Mouse (Mus musculus) midbrain, embryonic 13.5 days (tissue): ENCODE data around the gene Pdf. TPM values are rescaled to one million over a fixed set of nuclear protein-coding genes. Genes with fewer than 3 reads are reported as not detected.

Experiments used
- ATAC-seq: fragments of 200-750 bp; cut with Nextera tagmentation; 2 replicates; pipeline ENCODE4 v1.8.0; 2017; ENCODE audit warnings: mild to moderate bottlenecking, moderate TSS enrichment, moderate library complexity
- H3K27ac ChIP-seq: fragments of 300-500 bp; sonication (generic); 2 replicates; pipeline ENCODE4 v1.5.1; 2015; ENCODE audit warnings: inconsistent platforms, mild to moderate bottlenecking, moderate library complexity
- H3K27me3 ChIP-seq: fragments of 300-500 bp; sonication (generic); 2 replicates; pipeline ENCODE4 v1.6.1; 2015; ENCODE audit warnings: mild to moderate bottlenecking, inconsistent platforms
- H3K36me3 ChIP-seq: fragments of 300-500 bp; sonication (generic); 2 replicates; pipeline ENCODE4 v1.6.1; 2015; ENCODE audit warnings: mild to moderate bottlenecking, inconsistent platforms
- H3K4me1 ChIP-seq: fragments of 300-500 bp; sonication (generic); replicated peaks from 2 replicates; pipeline ENCODE4 v1.6.1; 2015; ENCODE audit warnings: inconsistent platforms
- H3K4me2 ChIP-seq: fragments of 300-500 bp; sonication (generic); replicated peaks from 2 replicates; pipeline ENCODE4 v1.6.1; 2015; ENCODE audit warnings: moderate library complexity, mild to moderate bottlenecking, inconsistent platforms
- H3K4me3 ChIP-seq: fragments of 300-500 bp; sonication (generic); replicated peaks from 2 replicates; pipeline ENCODE4 v1.5.1; 2015; ENCODE audit warnings: mild to moderate bottlenecking, inconsistent platforms
- H3K9ac ChIP-seq: fragments of 300-500 bp; sonication (generic); replicated peaks from 2 replicates; pipeline ENCODE4 v1.6.1; 2015; ENCODE audit warnings: mild to moderate bottlenecking, inconsistent platforms
- H3K9me3 ChIP-seq: fragments of 300-500 bp; sonication (generic); 2 replicates; pipeline ENCODE4 v1.6.1; 2016; ENCODE audit warnings: mild to moderate bottlenecking, inconsistent platforms
- WGBS: fragments of 180-500 bp; shearing (Covaris S2); methylation state at CpG from one replicate; pipeline ENCODE4 v1.1.7; 2015; 5-methylcytosine and 5-hydroxymethylcytosine counted together
- polyA plus RNA-seq: library from polyadenylated mRNA; unstranded; fragments of >200 nt; fragmentation: Nextera tagmentation; extraction: Ambion mirVana; gene quantifications from 2 replicates; pipeline ENCODE4 v1.2.1, GENCODE M21; 2015

The Pdf gene
- polyA plus RNA-seq, 1 experiment from 2014 or later: 36.8 TPM

- WGBS: 73% methylated on average over 17 of the region's 17 CpGs
- ATAC-seq: no peak
- Histone ChIP-seq H3K4me1 (no peaks in the 10 kb centered on the region), H3K27ac (no peak within 1 kb of the TSS), H3K27me3 (no peaks in the 10 kb centered on the region), H3K4me3 (no peak within 1 kb of the TSS), H3K9ac (no peak within 1 kb of the TSS), H3K9me3 (no peaks in the 10 kb centered on the region), H3K4me2 (no peak within 1 kb of the TSS), H3K36me3 (peaks cover 21% of the 10 kb centered on the region)
Measured at GRCm38 (mm10) chr8:107065511-107066496, 17.4 kb upstream of the Pdf start, which contains the start of gene Tmed6. Tmed6 (minus strand) TSS chr8:107065644.

- H3K4me1 ChIP-seq: peaks cover 9% of the 10 kb centered on the region
- H3K4me2 ChIP-seq: no peak overlapping the region
- 87% methylated on average over 1 of the region's 1 CpGs for WGBS
- no peak overlapping the region for H3K4me3 ChIP-seq
- no peak for ATAC-seq
- no peak overlapping the region for H3K27ac ChIP-seq
- no peaks in the 10 kb centered on the region for H3K9me3 ChIP-seq
- H3K27me3 ChIP-seq: no peaks in the 10 kb centered on the region
- peaks cover 21% of the 10 kb centered on the region for H3K36me3 ChIP-seq
- H3K9ac ChIP-seq: no peak overlapping the region
Measured at GRCm38 (mm10) chr8:107062613-107063012, 14.2 kb upstream of the Pdf start.

DNA sequence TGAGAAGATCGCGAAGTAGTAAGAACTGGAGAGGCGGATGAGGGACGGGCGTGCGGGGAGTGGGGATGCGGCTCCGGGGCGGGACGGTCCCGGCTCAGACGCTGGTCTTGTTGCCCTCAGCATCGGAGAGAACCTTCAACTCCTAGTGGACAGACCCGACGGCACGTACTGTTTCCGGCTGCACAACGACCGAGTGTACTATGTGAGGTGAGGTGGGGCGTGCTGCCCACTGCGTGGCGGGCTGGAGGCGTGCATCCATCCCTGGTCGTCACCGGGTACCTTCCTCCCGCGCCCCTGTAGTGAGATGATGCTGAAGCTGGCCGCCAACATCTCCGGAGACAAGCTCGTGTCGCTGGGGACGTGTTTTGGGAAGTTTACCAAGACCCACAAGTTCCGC, 8.6 kb upstream of the Pdf start:
- H3K9me3 ChIP-seq: no peaks in the 10 kb centered on the region
- peaks cover 49% of the 10 kb centered on the region for H3K36me3 ChIP-seq
- H3K27ac ChIP-seq: 0 out of 2 replicates have a peak overlapping the region, but pooled peaks have one; percentile 25
- ATAC-seq: peak; percentile 87
- H3K4me1 ChIP-seq: peaks cover 29% of the 10 kb centered on the region
- H3K4me2 ChIP-seq: peak overlapping the region; percentile 98
- peak overlapping the region; percentile 78 for H3K9ac ChIP-seq
- WGBS: under 1% methylated on average over 33 of the region's 33 CpGs
- no peaks in the 10 kb centered on the region for H3K27me3 ChIP-seq
- H3K4me3 ChIP-seq: peak overlapping the region; percentile 71

- peak; percentile 97 for ATAC-seq
- peaks cover 55% of the 10 kb centered on the region for H3K36me3 ChIP-seq
- H3K27me3 ChIP-seq: no peaks in the 10 kb centered on the region
- peak within 1 kb of the TSS; percentile 90 for H3K9ac ChIP-seq
- peak within 1 kb of the TSS; percentile 98 for H3K4me2 ChIP-seq
- under 1% methylated on average over 88 of the region's 88 CpGs for WGBS
- peak within 1 kb of the TSS; percentile 71 for H3K4me3 ChIP-seq
- no peaks in the 10 kb centered on the region for H3K9me3 ChIP-seq
- H3K4me1 ChIP-seq: peaks cover 29% of the 10 kb centered on the region
- H3K27ac ChIP-seq: peak within 1 kb of the TSS; percentile 84
Measured at GRCm38 (mm10) chr8:107056076-107056972, 7.9 kb upstream of the Pdf start, which contains the start of the genes Cog8 and Nip7. Cog8 (minus strand) TSS chr8:107056689. Nip7 (plus strand) TSS chr8:107056877.

GRCm38 (mm10) chr8:107052046-107052445, 3.6 kb upstream of the Pdf start:
- no peak for ATAC-seq
- Histone ChIP-seq H3K4me2 (no peak overlapping the region), H3K27me3 (no peaks in the 10 kb centered on the region), H3K27ac (no peak overlapping the region), H3K9me3 (no peaks in the 10 kb centered on the region), H3K9ac (no peak overlapping the region), H3K36me3 (peaks cover 58% of the 10 kb centered on the region), H3K4me3 (no peak overlapping the region), H3K4me1 (peaks cover 36% of the 10 kb centered on the region)
- 96% methylated on average over 8 of the region's 8 CpGs for WGBS

GRCm38 (mm10) chr8:107049480-107049879, 1.1 kb upstream of the Pdf start:
- H3K27ac ChIP-seq: no peak overlapping the region

GRCm38 (mm10) chr8:107046976-107047375, 1.4 kb downstream of the Pdf start:
- Histone ChIP-seq H3K4me3 (no peak overlapping the region), H3K4me2 (no peak overlapping the region; the same call in 1 of the 2 replicates), H3K9ac (no peak overlapping the region), H3K4me1 (peaks cover 24% of the 10 kb centered on the region), H3K27ac (no peak overlapping the region), H3K27me3 (no peaks in the 10 kb centered on the region), H3K9me3 (no peaks in the 10 kb centered on the region), H3K36me3 (peaks cover 81% of the 10 kb centered on the region)
- WGBS: 91% methylated on average over 5 of the region's 5 CpGs
- ATAC-seq: no peak

More at GRCm38 (mm10) chr8:107049480-107049879, 1.1 kb upstream of the Pdf start:
- peaks cover 81% of the 10 kb centered on the region for H3K36me3 ChIP-seq
- no peak overlapping the region for H3K9ac ChIP-seq
- ATAC-seq: no peak
- peak overlapping the region; percentile 79 for H3K4me3 ChIP-seq
- peak overlapping the region; percentile 78 for H3K4me2 ChIP-seq
- H3K9me3 ChIP-seq: no peaks in the 10 kb centered on the region
- H3K27me3 ChIP-seq: no peaks in the 10 kb centered on the region
- 97% methylated on average over 4 of the region's 4 CpGs for WGBS
- peaks cover 24% of the 10 kb centered on the region for H3K4me1 ChIP-seq

DNA sequence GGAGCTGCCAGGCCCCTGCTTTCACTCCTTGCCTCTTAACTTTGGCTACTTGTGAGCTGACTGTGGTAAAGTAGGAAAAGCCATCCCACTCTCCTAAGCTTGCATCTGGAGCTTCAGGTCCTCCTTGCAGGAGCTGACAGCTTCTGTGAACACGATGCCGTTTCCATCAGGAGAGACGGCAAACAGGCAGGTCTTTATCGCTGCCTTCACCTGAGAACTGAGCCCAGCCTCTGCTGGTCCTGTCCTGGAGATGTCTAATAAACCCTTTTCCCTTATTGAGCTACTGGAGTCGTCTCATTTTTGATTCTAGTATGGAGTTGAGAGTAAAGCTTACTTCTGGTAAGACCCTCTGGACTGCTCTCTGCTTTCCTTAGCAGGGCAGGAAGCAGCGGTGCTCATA, 2.9 kb downstream of the Pdf start:
- ATAC-seq: no peak
- H3K27ac ChIP-seq: no peak overlapping the region
- no peaks in the 10 kb centered on the region for H3K9me3 ChIP-seq
- H3K36me3 ChIP-seq: peaks cover 81% of the 10 kb centered on the region
- H3K27me3 ChIP-seq: no peaks in the 10 kb centered on the region
- H3K4me3 ChIP-seq: no peak overlapping the region
- WGBS: 91% methylated on average over 6 of the region's 6 CpGs
- H3K4me1 ChIP-seq: peaks cover 24% of the 10 kb centered on the region
- H3K4me2 ChIP-seq: no peak overlapping the region
- no peak overlapping the region for H3K9ac ChIP-seq

DNA sequence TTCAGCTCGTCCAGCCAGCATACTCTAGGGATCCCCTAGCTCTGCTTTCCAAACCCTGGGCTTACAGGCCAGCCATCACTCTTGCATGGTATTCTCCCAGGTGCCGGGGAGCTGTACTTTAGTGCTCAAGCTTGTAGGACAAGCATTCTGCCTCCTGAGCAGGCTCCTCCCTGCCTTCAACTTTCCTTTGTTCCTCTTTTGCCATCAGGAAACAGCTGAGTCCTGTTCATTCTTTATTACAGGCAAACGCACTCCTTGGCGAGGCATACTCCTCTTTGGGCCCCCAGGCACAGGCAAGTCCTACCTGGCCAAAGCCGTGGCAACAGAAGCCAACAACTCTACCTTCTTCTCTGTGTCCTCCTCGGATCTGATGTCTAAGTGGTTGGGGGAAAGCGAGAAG, 7.8 kb downstream of the Pdf start:
- Histone ChIP-seq H3K9ac (no peak overlapping the region), H3K27me3 (no peaks in the 10 kb centered on the region), H3K4me2 (no peak overlapping the region), H3K4me1 (no peaks in the 10 kb centered on the region), H3K4me3 (no peak overlapping the region), H3K27ac (no peak overlapping the region), H3K36me3 (peaks cover 87% of the 10 kb centered on the region), H3K9me3 (no peaks in the 10 kb centered on the region)
- 88% methylated on average over 7 of the region's 7 CpGs for WGBS
- no peak for ATAC-seq

DNA sequence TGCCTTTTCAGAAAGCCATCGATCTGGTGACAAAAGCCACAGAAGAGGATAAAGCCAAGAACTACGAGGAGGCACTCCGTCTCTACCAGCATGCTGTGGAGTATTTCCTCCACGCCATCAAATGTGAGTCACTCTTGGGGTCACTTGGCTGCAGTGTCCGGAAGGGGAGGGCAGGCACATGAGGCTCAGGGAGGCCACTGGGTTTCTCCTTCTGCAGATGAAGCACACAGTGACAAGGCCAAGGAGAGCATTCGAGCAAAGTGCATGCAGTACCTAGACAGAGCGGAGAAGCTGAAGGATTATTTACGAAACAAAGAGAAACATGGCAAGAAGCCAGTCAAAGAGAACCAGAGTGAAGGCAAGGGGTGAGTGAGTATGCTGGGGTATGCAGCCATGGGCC, 11.8 kb downstream of the Pdf start:
- no peak overlapping the region for H3K9ac ChIP-seq
- no peak overlapping the region for H3K4me2 ChIP-seq
- H3K4me1 ChIP-seq: peaks cover 27% of the 10 kb centered on the region
- 88% methylated on average over 8 of the region's 8 CpGs for WGBS
- peaks cover 49% of the 10 kb centered on the region for H3K36me3 ChIP-seq
- H3K27me3 ChIP-seq: no peaks in the 10 kb centered on the region
- H3K9me3 ChIP-seq: no peaks in the 10 kb centered on the region
- no peak for ATAC-seq
- no peak overlapping the region for H3K27ac ChIP-seq
- no peak overlapping the region for H3K4me3 ChIP-seq

GRCm38 (mm10) chr8:107035641-107036040, 12.8 kb downstream of the Pdf start:
- Histone ChIP-seq H3K4me1 (peaks cover 27% of the 10 kb centered on the region), H3K36me3 (peaks cover 39% of the 10 kb centered on the region), H3K9ac (no peak overlapping the region), H3K4me3 (no peak overlapping the region), H3K4me2 (no peak overlapping the region), H3K27me3 (no peaks in the 10 kb centered on the region), H3K27ac (no peak overlapping the region), H3K9me3 (no peaks in the 10 kb centered on the region)
- WGBS: 90% methylated on average over 3 of the region's 3 CpGs
- no peak for ATAC-seq
